Mouse (Mus musculus) kidney, embryonic 15.5 days (tissue): ENCODE results near the gene Thada. TPM values are rescaled to one million over a fixed set of nuclear protein-coding genes. Genes with fewer than 3 reads are reported as not detected.

Experiments used
- ATAC-seq: fragments of 200-750 bp; cut with Nextera tagmentation; replicated peaks from 2 replicates; pipeline ENCODE4 v1.8.0; 2017; ENCODE audit warnings: moderate TSS enrichment; ENCODE audit not compliant: low FRiP score
- H3K27ac ChIP-seq: fragments of 300-500 bp; sonication (generic); 2 replicates; pipeline ENCODE4 v1.5.1; 2015; ENCODE audit warnings: mild to moderate bottlenecking, inconsistent platforms
- H3K27me3 ChIP-seq: fragments of 300-500 bp; sonication (generic); 2 replicates; pipeline ENCODE4 v1.6.1; 2015; ENCODE audit warnings: inconsistent platforms
- H3K36me3 ChIP-seq: fragments of 300-500 bp; sonication (generic); 2 replicates; pipeline ENCODE4 v1.6.1; 2015; ENCODE audit warnings: inconsistent platforms
- H3K4me1 ChIP-seq: fragments of 300-500 bp; sonication (generic); 2 replicates; pipeline ENCODE4 v1.6.1; 2015; ENCODE audit warnings: inconsistent platforms
- H3K4me2 ChIP-seq: fragments of 300-500 bp; sonication (generic); 2 replicates; pipeline ENCODE4 v1.6.1; 2015; ENCODE audit warnings: moderate library complexity, mild to moderate bottlenecking, inconsistent platforms
- H3K4me3 ChIP-seq: fragments of 300-500 bp; sonication (generic); replicated peaks from 2 replicates; pipeline ENCODE4 v1.5.1; 2015; ENCODE audit warnings: mild to moderate bottlenecking, inconsistent platforms
- H3K9ac ChIP-seq: fragments of 300-500 bp; sonication (generic); 2 replicates; pipeline ENCODE4 v1.6.1; 2015; ENCODE audit warnings: mild to moderate bottlenecking, inconsistent platforms
- H3K9me3 ChIP-seq: fragments of 300-500 bp; sonication (generic); replicated peaks from 2 replicates; pipeline ENCODE4 v1.6.1; 2016; ENCODE audit warnings: inconsistent platforms
- WGBS: fragments of 180-500 bp; shearing (Covaris S2); methylation state at CpG from one replicate; pipeline ENCODE4 v1.1.7; 2015; ENCODE audit warnings: mixed read lengths; 5-methylcytosine and 5-hydroxymethylcytosine counted together
- polyA plus RNA-seq: library from polyadenylated mRNA; unstranded; fragments of >200 nt; fragmentation: Nextera tagmentation; extraction: Ambion mirVana; gene quantifications from 2 replicates; pipeline ENCODE4 v1.2.1, GENCODE M21; 2015

The Thada gene
- polyA plus RNA-seq, 1 experiment from 2014 or later = 10.4 TPM

DNA sequence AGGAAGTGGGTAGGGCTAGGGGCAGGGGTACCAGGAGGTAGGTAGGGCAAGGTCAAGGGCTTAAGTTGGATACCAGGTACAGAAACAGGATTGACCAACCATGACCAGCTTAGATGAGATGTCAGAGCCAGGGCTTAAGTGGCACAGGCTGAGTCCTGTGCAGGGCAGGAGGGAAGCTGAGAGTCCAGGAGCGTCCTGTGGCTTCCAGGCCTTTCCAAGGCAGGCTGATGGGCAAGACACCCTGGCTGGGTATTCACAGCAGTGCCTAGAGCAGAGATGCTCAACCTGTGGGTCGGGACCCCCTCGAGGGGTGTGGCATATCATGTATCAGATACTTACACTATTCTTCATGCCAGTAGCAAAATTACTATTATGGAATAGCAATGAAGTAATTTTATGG lies 300.3 kb downstream of the Thada start:
- H3K4me1 ChIP-seq = peaks cover 27% of the 10 kb centered on the region
- peak; percentile 20; the same call in 1 of the 2 replicates for ATAC-seq
- H3K4me2 ChIP-seq = no peak overlapping the region
- H3K9me3 ChIP-seq = no peaks in the 10 kb centered on the region
- 74% methylated on average over 3 of the region's 3 CpGs for WGBS
- no peak overlapping the region for H3K27ac ChIP-seq
- no peaks in the 10 kb centered on the region for H3K27me3 ChIP-seq
- no peaks in the 10 kb centered on the region for H3K36me3 ChIP-seq
- no peak overlapping the region for H3K4me3 ChIP-seq
- H3K9ac ChIP-seq = no peak overlapping the region

DNA sequence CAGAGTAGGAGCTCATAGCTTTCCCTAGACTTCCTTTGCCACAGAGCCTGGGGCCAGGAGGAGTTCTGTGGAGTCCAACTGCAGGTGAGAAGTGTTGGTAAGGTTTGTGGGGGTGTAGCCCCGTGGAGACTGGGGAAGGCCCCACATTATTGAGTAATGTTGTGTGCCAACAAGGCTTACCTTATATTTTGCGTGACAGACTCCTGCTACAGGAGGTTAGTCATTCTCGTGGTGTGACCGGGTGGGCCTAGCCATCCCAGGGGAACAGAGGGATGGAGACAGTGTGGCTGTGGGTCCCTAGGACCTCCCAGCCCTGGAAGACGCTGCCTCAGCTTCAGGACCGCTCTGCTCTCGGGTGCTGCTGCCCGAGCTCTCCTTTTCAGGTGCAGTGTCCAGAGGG lies 301.9 kb downstream of the Thada start:
- Histone ChIP-seq H3K9ac (no peak overlapping the region), H3K27me3 (no peaks in the 10 kb centered on the region), H3K27ac (no peak overlapping the region), H3K4me2 (no peak overlapping the region), H3K4me3 (no peak overlapping the region), H3K4me1 (peaks cover 33% of the 10 kb centered on the region), H3K9me3 (no peaks in the 10 kb centered on the region), H3K36me3 (no peaks in the 10 kb centered on the region)
- 80% methylated on average over 8 of the region's 8 CpGs for WGBS
- no peak for ATAC-seq

DNA sequence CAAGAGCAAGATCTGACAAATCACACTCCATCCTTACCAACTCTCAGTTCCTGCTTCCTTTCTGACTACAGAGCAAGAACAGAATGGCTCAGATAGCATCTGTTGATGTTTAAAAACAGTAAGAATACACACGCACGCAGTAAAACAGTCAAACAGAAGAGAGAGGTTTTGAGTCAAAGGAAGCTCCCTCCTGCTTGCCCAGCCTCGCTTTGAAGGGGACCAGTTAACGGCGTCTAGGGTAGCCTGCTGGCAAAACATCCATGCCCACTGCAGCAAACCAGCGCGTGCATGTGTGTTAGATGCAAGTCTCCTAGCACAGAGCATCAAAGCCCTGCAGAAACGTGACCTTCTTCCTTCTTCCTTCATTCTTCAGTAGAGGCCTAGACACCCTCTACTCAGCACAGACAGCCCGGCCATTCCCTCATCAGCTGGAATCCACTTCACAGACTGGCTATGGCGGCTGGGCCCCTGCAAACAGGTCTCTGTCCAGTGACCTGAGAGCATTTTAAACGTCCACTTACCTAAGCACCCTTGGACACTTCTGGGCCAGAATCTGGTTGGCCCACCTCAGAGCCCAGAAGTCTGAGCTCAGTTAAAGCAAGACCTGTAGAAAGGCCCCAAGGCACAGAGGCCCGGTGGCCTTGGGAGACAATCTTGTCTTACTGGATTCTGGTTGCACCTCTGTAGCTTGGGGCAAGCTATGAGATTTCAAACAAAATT lies 302.8 kb downstream of the Thada start:
- Histone ChIP-seq H3K9ac (no peak overlapping the region), H3K9me3 (no peaks in the 10 kb centered on the region), H3K27me3 (no peaks in the 10 kb centered on the region), H3K4me1 (peaks cover 42% of the 10 kb centered on the region), H3K27ac (peak overlapping the region; percentile 20; the same call in 1 of the 2 replicates), H3K4me3 (no peak overlapping the region), H3K4me2 (no peak overlapping the region), H3K36me3 (no peaks in the 10 kb centered on the region)
- ATAC-seq = no peak
- WGBS = 69% methylated on average over 12 of the region's 12 CpGs

DNA sequence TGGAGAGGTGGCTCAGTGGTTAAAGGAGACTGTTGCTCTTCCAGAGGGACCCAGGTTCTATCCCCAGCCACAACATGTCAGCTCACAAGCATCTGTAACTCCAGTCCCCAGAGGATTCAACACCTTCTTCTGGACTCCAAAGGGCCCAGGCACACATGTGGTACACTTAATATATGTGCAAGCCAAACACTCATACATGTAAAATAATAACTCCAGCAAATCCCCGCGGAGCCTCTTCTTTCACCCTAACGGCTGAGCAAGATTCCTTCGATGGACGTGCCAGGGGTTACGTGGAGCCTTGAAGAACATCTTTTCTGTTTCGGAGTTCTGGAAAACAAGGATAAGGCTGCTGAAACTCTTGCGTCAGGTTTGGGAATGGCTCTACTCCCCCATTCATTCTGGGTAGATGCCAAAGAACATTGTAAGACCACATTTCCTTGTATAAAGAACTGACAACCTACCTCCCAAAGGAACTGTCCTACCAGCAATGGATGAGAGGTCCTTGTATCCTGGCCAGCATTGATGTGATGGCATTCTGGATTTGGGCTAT lies 303.7 kb downstream of the Thada start:
- H3K36me3 ChIP-seq = no peaks in the 10 kb centered on the region
- no peak overlapping the region for H3K9ac ChIP-seq
- no peak overlapping the region for H3K4me3 ChIP-seq
- H3K9me3 ChIP-seq = no peaks in the 10 kb centered on the region
- no peaks in the 10 kb centered on the region for H3K27me3 ChIP-seq
- no peak for ATAC-seq
- H3K4me1 ChIP-seq = peaks cover 51% of the 10 kb centered on the region
- WGBS = 70% methylated on average over 8 of the region's 8 CpGs
- no peak overlapping the region for H3K4me2 ChIP-seq
- 0 out of 2 replicates have a peak overlapping the region, but pooled peaks have one; percentile 20 for H3K27ac ChIP-seq

DNA sequence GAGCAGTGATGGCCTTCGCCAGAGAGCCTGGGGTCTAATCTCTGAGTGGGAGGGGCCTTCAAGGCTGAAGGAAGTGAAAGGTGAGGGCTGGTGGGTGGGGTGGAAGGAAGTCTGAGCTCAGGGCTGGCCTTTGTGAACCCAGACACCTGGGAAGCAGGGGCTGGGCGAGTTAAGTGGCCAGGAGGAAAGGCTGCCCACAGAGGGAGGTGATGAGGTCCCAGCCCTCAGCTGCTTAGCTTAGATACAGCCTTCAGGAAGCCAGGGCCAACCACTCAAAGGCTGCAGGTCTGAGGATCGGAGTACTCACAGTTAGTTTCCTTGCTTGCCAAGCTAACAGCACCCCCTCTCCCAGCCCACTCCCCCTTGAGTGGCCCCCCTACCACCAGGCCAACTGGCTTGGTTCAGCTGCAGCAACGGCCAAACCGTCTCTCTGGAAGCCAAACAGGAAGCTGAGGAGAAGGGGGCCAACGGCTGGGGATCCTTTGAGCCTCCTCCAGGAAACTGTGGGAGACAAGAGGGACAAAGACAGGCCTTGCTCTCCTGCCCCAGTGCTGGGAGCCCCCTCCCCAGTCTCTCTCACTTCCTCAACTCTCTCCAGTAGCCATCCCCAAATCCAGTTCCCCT lies 304.7 kb downstream of the Thada start:
- no peak for ATAC-seq
- Histone ChIP-seq H3K27me3 (no peaks in the 10 kb centered on the region), H3K9me3 (no peaks in the 10 kb centered on the region), H3K4me1 (peaks cover 56% of the 10 kb centered on the region), H3K9ac (no peak overlapping the region), H3K27ac (peak overlapping the region; percentile 15), H3K4me2 (no peak overlapping the region), H3K36me3 (no peaks in the 10 kb centered on the region), H3K4me3 (no peak overlapping the region)
- WGBS = 34% methylated on average over 6 of the region's 6 CpGs

DNA sequence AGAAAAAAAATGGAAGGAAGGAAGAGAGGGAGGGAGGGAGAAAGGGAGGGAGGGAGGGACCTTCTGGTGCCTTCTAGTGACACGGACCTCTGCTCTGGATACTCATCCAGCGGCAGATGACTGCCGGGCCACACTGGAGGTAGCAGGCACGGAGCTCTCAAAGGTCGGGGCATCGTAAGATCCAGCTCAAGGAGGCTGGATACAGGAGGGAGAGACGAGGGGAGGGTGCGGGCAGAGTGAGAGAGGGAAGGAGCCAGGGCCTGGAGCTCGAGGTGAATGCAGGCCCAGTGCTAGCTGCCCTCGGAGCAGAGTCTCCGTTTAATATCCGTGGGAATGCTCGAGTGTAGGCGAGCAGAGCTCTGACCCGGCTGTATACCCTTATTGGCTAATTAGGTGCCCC lies 307.1 kb downstream of the Thada start:
- Histone ChIP-seq H3K4me1 (peaks cover 63% of the 10 kb centered on the region), H3K4me3 (no peak overlapping the region), H3K4me2 (no peak overlapping the region), H3K27me3 (no peaks in the 10 kb centered on the region), H3K36me3 (no peaks in the 10 kb centered on the region), H3K27ac (peak overlapping the region; percentile 71), H3K9me3 (no peaks in the 10 kb centered on the region), H3K9ac (no peak overlapping the region)
- no peak for ATAC-seq
- WGBS = 46% methylated on average over 15 of the region's 15 CpGs

DNA sequence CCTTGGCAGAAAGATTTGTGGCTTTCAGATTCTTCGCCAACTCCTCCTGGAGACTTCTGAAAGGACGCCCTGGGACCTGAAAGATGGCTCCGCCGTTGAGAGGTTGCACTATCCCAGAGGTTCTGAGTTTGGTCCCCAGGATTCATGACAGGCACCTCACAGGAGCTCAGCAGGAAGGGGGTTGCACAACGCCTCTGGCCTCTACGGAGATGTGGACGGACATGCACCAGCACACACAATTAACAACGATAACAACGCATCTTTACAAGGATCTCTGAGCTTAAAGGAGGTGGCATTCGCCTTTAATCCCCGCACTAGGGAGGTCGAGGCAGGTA lies 307.6 kb downstream of the Thada start:
- WGBS = 61% methylated on average over 12 of the region's 12 CpGs
- no peaks in the 10 kb centered on the region for H3K36me3 ChIP-seq
- H3K4me1 ChIP-seq = peaks cover 61% of the 10 kb centered on the region
- peak overlapping the region; percentile 97 for H3K27ac ChIP-seq
- no peak for ATAC-seq
- no peak overlapping the region for H3K9ac ChIP-seq
- no peaks in the 10 kb centered on the region for H3K27me3 ChIP-seq
- no peaks in the 10 kb centered on the region for H3K9me3 ChIP-seq
- H3K4me2 ChIP-seq = no peak overlapping the region
- H3K4me3 ChIP-seq = no peak overlapping the region

DNA sequence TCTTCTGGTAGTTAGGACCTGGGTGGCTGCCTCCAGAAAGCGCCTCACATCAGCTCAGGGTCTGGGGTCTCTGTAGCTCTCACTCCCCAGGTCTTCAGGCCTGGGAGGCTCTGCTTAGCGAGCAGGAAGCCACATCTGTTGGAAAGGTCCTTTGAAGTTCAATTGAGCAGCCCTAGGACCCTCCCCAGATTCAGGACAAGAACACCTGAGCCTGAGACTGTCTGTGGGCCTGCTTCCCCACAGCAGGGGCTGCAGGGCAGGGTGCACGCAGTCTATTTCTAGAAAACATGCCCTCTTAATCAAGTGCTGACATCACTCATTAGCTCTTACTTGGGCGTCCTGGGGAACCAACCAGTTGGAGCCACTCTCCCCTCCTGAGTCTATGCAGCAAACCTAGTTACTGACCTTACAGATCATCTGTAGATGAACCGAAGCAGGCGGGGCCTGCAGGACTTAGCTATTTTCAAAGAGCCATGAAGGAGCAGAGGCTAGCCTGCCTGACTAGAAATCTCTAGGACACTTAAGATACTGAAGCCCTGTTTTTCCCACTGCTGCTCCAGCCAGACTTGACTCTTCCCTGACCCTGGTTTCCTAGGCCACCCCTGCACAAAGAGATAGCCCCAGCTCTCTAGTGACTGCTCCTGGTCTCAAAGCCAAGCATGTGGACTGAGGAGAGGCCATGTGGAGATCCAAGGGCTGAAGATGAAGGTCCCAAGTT lies 308.1 kb downstream of the Thada start:
- 64% methylated on average over 6 of the region's 6 CpGs for WGBS
- Histone ChIP-seq H3K9ac (no peak overlapping the region), H3K4me2 (peak overlapping the region; percentile 19; the same call in 1 of the 2 replicates)

DNA sequence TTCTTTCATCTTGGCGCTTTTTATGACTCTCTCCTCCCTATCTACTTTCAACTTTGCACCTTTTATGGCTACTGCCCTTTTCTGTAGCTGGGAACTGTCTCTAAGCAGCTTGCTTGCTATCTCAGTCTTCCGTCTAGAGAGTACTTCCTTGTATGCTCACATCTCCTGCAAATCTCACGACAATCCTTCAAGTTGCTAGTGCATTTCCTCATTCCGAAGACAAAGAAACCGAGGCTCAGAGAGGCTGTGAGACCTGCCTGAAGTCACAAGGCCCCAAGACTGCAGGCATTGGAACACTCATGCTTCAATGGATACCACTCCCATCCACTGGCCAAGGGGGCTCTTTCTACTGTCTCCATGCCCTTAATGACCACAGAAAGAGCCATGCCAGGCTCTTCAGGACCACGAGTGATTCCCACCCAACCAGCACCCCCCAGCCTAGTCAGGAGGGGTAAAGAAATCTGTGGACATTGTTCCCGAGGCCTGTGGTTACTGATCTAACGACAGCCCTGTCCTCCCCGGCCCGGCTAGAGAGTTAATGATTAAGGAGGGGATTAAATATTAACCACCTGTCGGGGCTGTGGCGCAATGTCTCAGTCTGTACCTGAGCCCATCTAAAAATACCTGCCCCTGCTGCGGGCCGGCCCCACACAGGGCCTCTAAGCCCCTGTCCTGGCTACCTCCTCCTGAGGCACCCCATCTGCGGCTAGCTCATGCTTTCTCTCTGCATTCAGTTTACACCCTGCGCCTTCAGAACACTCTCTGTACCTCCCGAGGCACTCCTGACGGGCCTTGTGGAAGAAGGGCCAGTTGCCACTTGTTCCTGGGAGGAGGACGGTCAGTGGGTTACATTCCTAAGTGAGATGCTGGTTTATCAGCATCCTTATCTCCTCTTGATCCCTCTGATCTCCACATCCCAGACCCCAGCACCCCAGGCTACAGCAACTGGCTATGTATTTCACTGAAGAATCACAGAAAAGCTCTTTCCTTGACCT lies 309.0 kb downstream of the Thada start:
- WGBS = 29% methylated on average over 19 of the region's 19 CpGs
- Histone ChIP-seq H3K4me1 (peaks cover 63% of the 10 kb centered on the region), H3K27me3 (no peaks in the 10 kb centered on the region), H3K36me3 (no peaks in the 10 kb centered on the region), H3K4me2 (peak overlapping the region; percentile 23), H3K9ac (no peak overlapping the region), H3K27ac (peak overlapping the region; percentile 97), H3K9me3 (no peaks in the 10 kb centered on the region), H3K4me3 (no peak overlapping the region)
- peak; percentile 88 for ATAC-seq

More for the DNA sequence above, 308.1 kb downstream of the Thada start:
- H3K27me3 ChIP-seq = no peaks in the 10 kb centered on the region
- H3K4me1 ChIP-seq = peaks cover 60% of the 10 kb centered on the region
- peak overlapping the region; percentile 97 for H3K27ac ChIP-seq
- no peaks in the 10 kb centered on the region for H3K9me3 ChIP-seq
- H3K4me3 ChIP-seq = no peak overlapping the region
- no peaks in the 10 kb centered on the region for H3K36me3 ChIP-seq
- no peak for ATAC-seq

DNA sequence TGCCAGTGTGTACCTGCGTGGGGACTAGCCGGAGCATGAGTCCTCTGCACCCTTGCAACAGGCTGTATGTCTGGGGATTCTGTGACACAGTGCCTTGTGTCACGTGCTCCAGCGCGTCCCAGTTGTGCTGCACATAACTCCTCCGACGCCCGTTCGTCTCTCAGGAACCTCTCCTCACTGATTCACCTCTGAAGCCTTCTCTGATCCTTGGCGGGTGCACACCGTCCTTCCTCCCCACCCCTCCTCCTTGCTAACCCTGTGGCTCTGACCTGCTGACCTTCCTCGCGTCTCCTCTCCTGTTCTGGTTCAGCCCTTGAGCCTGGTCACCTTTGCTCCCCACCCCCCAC lies 309.8 kb downstream of the Thada start:
- no peaks in the 10 kb centered on the region for H3K36me3 ChIP-seq
- H3K9me3 ChIP-seq = no peaks in the 10 kb centered on the region
- H3K4me2 ChIP-seq = no peak overlapping the region
- no peaks in the 10 kb centered on the region for H3K27me3 ChIP-seq
- 25% methylated on average over 13 of the region's 13 CpGs for WGBS
- ATAC-seq = peak; percentile 13; the same call in 1 of the 2 replicates
- H3K27ac ChIP-seq = peak overlapping the region; percentile 97
- H3K9ac ChIP-seq = no peak overlapping the region
- H3K4me3 ChIP-seq = no peak overlapping the region
- H3K4me1 ChIP-seq = peaks cover 62% of the 10 kb centered on the region

DNA sequence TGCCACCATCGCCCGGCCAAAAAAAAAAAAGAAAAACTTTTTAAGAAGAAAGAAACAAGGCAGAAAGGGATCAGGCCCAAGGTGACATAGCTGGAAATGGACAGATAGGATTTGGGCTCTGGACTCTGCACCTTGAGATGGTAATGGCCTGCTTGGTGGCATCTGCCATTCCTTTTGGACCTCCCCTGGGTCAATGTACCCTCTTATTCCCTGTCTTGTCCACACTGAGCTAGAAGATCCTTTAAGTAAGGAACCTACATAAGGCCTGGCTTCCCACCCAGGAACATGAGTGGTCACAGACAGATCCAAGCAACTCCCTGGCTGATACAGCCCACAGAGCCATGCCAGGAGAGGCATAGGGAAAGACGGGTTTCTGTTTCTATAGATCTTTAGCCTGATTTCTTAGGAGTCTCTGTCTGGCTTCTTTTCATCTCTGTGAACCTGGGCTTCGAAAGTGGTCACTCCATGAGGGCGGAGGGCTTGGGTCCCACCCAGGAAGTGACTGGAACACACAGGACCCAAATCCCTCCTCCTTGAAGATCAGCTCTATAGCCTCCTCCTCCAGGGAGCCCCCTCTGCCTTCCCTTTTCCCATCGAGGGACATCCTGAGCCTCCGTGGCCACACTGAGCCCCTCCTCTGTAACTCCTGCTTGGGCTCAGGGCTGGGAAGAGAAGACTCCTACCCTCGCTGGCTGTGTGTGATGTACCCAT lies 310.3 kb downstream of the Thada start:
- H3K9me3 ChIP-seq = no peaks in the 10 kb centered on the region
- H3K36me3 ChIP-seq = no peaks in the 10 kb centered on the region
- H3K4me1 ChIP-seq = peaks cover 58% of the 10 kb centered on the region
- no peak for ATAC-seq
- 68% methylated on average over 8 of the region's 8 CpGs for WGBS
- no peak overlapping the region for H3K9ac ChIP-seq
- peak overlapping the region; percentile 97 for H3K27ac ChIP-seq
- H3K4me2 ChIP-seq = no peak overlapping the region
- H3K4me3 ChIP-seq = no peak overlapping the region
- H3K27me3 ChIP-seq = no peaks in the 10 kb centered on the region
